Mouse (Mus musculus): ENCODE measurements at regions not wholly inside any gene's neighbourhood (a gene's known extent, or its start where the extent isn't known, plus 50 kb on each side); places are given as distances from the start of the nearest gene placed in this dataset.

DNA sequence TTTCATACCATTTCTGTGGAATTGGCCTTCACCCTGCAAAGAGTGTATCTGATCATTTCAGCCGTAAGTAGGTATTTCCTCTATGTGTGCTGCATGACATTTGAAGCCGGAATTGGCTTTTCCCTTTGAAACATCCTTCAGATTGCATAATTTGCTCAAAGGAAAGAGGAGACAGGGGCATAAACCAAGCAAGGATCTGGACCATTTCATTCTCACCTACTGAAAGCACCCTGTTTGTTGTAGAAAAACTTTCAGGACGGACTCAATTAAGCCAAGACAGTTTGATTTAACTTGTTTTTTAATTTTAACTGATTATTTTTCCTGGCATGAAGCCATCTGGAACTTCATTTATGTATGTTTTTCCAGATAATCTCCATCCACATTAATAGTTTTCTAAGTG is 340.0 kb upstream of the Jag1 start:
- H3K9ac ChIP-seq (ENCODE audit: low read depth, low read length) = no peak overlapping the region
- H3K4me1 ChIP-seq (ENCODE audit: control insufficient read depth, insufficient read depth, low read length) = no peaks in the 10 kb centered on the region
- WGBS = 84% methylated on average over 3 of the region's 3 CpGs
- no peaks in the 10 kb centered on the region for H3K27me3 ChIP-seq (ENCODE audit: control insufficient read depth, insufficient read depth, low read depth, low read length)
- ATAC-seq = no peak
- no peak overlapping the region for H3K4me3 ChIP-seq (ENCODE audit: low read depth, low read length)
- H3K36me3 ChIP-seq (ENCODE audit: control insufficient read depth, insufficient read depth, low read length) = no peaks in the 10 kb centered on the region
- no peaks in the 10 kb centered on the region for H3K9me3 ChIP-seq (replicated peaks; ENCODE audit: control insufficient read depth, low read length, poor library complexity, severe bottlenecking)
- no peak overlapping the region for H3K4me2 ChIP-seq (ENCODE audit: low read length)
- no peak overlapping the region for H3K27ac ChIP-seq (ENCODE audit: low read length)

DNA sequence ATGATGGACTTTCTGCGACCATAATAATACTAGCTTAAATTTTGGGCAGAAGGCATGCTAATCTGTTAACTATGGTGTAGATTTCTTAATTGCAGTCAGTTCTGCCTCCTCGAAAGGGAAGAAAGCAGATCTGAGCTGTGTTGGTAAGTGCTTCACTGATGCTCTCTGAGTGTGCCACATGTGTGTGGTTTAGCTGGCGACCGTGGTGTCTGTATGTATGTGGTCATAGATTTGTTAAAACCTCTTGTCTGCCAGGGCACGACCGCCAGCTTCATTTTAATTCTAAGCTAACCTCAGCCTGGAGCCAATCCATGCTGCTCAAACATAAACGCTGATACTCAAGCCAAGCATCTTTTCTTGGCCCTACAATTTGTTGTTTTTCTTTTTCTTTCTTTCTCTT is 330.5 kb upstream of the Jag1 start:
- H3K4me2 ChIP-seq (ENCODE audit: low read length) = no peak overlapping the region
- no peaks in the 10 kb centered on the region for H3K27me3 ChIP-seq (ENCODE audit: control insufficient read depth, insufficient read depth, low read depth, low read length)
- no peak overlapping the region for H3K27ac ChIP-seq (ENCODE audit: low read length)
- ATAC-seq = no peak
- H3K4me3 ChIP-seq (ENCODE audit: low read depth, low read length) = no peak overlapping the region
- no peaks in the 10 kb centered on the region for H3K9me3 ChIP-seq (replicated peaks; ENCODE audit: control insufficient read depth, low read length, poor library complexity, severe bottlenecking)
- no peaks in the 10 kb centered on the region for H3K36me3 ChIP-seq (ENCODE audit: control insufficient read depth, insufficient read depth, low read length)
- H3K9ac ChIP-seq (ENCODE audit: low read depth, low read length) = no peak overlapping the region
- WGBS = 92% methylated on average over 7 of the region's 7 CpGs
- no peaks in the 10 kb centered on the region for H3K4me1 ChIP-seq (ENCODE audit: control insufficient read depth, insufficient read depth, low read length)

GRCm38 (mm10) chr2:137437741-137438140 is 321.3 kb upstream of the Jag1 start:
- whole genome bisulfite sequencing = 82% methylated on average over 5 of the region's 5 CpGs

DNA sequence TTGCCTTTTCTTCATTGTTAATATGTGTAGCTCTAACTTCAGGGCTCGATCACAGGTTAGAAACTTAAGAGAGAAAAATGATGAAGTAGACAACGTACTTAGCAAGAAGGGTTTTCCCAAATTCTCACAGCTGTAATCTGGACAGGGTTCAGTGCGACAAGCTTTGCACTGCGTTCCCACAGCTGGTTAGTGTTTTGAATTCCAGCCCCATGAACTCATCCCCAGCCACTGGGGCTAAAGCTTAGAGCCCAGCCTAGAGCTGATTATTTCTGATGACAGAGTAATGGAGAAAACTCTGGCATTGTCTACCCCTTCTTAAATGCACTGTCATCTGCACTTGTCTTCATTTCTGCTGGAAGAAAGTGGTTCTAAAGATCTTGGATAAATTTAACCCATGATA is 319.7 kb upstream of the Jag1 start:
- no peak overlapping the region for H3K4me2 ChIP-seq (ENCODE audit: low read length)
- WGBS = 80% methylated on average over 4 of the region's 4 CpGs
- H3K9me3 ChIP-seq (replicated peaks; ENCODE audit: control insufficient read depth, low read length, poor library complexity, severe bottlenecking) = no peaks in the 10 kb centered on the region
- no peak overlapping the region for H3K27ac ChIP-seq (ENCODE audit: low read length)
- no peaks in the 10 kb centered on the region for H3K36me3 ChIP-seq (ENCODE audit: control insufficient read depth, insufficient read depth, low read length)
- ATAC-seq = no peak
- no peak overlapping the region for H3K4me3 ChIP-seq (ENCODE audit: low read depth, low read length)
- no peak overlapping the region for H3K9ac ChIP-seq (ENCODE audit: low read depth, low read length)
- no peaks in the 10 kb centered on the region for H3K27me3 ChIP-seq (ENCODE audit: control insufficient read depth, insufficient read depth, low read depth, low read length)
- no peaks in the 10 kb centered on the region; the same call in 1 of the 2 replicates for H3K4me1 ChIP-seq (ENCODE audit: control insufficient read depth, insufficient read depth, low read length)

More at GRCm38 (mm10) chr2:137437741-137438140, 321.3 kb upstream of the Jag1 start:
- no peak for ATAC-seq
- no peaks in the 10 kb centered on the region; the same call in 1 of the 2 replicates for H3K4me1 ChIP-seq (ENCODE audit: control insufficient read depth, insufficient read depth, low read length)
- no peak overlapping the region for H3K9ac ChIP-seq (ENCODE audit: low read depth, low read length)
- H3K4me3 ChIP-seq (ENCODE audit: low read depth, low read length) = no peak overlapping the region
- no peaks in the 10 kb centered on the region for H3K27me3 ChIP-seq (ENCODE audit: control insufficient read depth, insufficient read depth, low read depth, low read length)
- H3K9me3 ChIP-seq (replicated peaks; ENCODE audit: control insufficient read depth, low read length, poor library complexity, severe bottlenecking) = no peaks in the 10 kb centered on the region
- H3K4me2 ChIP-seq (ENCODE audit: low read length) = no peak overlapping the region
- no peak overlapping the region for H3K27ac ChIP-seq (ENCODE audit: low read length)
- H3K36me3 ChIP-seq (ENCODE audit: control insufficient read depth, insufficient read depth, low read length) = no peaks in the 10 kb centered on the region

DNA sequence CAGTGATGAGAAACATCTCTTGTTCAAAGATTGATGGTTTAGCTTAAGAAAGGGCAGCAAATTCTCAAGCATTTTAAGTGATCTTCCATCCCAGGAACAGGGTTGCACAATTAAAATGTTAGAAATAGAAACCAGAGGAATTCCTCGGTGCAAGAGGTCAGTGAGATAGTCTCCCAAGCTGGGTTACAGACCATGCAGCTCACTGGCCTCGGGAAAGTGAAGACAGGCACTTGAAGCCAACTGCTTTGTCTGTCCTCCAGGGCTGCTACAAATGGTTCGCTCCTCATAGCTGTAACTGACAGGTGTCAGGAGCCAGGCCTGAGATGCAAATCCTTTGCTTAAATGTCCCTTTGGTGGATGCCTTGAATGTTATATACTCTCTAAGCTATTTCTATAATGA is 306.2 kb upstream of the Jag1 start:
- no peaks in the 10 kb centered on the region for H3K9me3 ChIP-seq (replicated peaks; ENCODE audit: control insufficient read depth, low read length, poor library complexity, severe bottlenecking)
- H3K4me2 ChIP-seq (ENCODE audit: low read length) = no peak overlapping the region
- no peak overlapping the region for H3K9ac ChIP-seq (ENCODE audit: low read depth, low read length)
- no peak for ATAC-seq
- no peaks in the 10 kb centered on the region for H3K27me3 ChIP-seq (ENCODE audit: control insufficient read depth, insufficient read depth, low read depth, low read length)
- H3K4me3 ChIP-seq (ENCODE audit: low read depth, low read length) = no peak overlapping the region
- H3K4me1 ChIP-seq (ENCODE audit: control insufficient read depth, insufficient read depth, low read length) = no peaks in the 10 kb centered on the region
- no peak overlapping the region for H3K27ac ChIP-seq (ENCODE audit: low read length)
- WGBS = 67% methylated on average over 3 of the region's 3 CpGs
- no peaks in the 10 kb centered on the region for H3K36me3 ChIP-seq (ENCODE audit: control insufficient read depth, insufficient read depth, low read length)

DNA sequence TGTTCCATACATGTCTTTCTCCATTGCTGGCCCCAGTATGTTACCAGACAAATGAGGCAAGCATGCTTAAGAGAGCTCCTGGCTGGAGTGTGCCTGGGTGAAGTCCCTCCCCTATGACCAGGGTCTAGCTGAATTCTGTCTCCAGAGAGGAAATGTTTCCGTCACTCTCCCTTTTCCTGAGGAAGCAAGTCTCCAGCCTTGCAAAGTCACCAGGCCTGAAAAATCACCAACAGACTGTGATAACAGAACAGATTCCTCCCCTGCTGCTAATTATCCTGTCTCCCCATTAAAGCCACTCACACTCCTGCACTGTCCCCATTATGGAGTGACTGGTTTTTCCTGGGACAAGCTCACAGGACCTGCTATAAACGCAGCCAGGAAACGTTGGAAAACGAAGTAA is 303.2 kb upstream of the Jag1 start:
- Histone ChIP-seq H3K27me3 (ENCODE audit: control insufficient read depth, insufficient read depth, low read depth, low read length) (no peaks in the 10 kb centered on the region), H3K4me2 (ENCODE audit: low read length) (no peak overlapping the region), H3K27ac (ENCODE audit: low read length) (no peak overlapping the region), H3K4me1 (ENCODE audit: control insufficient read depth, insufficient read depth, low read length) (no peaks in the 10 kb centered on the region), H3K9ac (ENCODE audit: low read depth, low read length) (no peak overlapping the region), H3K9me3 (replicated peaks; ENCODE audit: control insufficient read depth, low read length, poor library complexity, severe bottlenecking) (no peaks in the 10 kb centered on the region), H3K4me3 (ENCODE audit: low read depth, low read length) (no peak overlapping the region), H3K36me3 (ENCODE audit: control insufficient read depth, insufficient read depth, low read length) (no peaks in the 10 kb centered on the region)
- 74% methylated on average over 4 of the region's 4 CpGs for WGBS
- ATAC-seq = no peak

DNA sequence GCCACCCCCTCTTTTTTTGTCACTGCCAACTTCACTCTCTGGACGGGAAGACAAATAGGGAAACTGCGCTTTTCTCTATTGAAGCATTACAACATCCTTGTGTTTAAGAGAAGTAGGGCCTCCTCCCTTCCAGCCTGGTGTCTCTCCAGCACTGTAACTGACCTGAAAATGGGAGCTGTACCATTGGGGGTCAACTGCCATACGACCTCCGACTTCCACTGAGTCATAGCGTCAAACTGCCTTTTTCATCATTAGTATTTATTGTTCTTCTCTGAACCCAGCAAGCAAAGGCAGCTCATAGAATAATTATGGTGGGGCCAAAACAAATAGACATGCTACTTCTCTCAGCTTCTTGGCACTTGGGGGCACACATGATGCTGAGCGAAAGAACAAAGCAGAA is 301.2 kb upstream of the Jag1 start:
- H3K27ac ChIP-seq (ENCODE audit: low read length) = no peak overlapping the region
- 84% methylated on average over 6 of the region's 6 CpGs for WGBS
- H3K4me1 ChIP-seq (ENCODE audit: control insufficient read depth, insufficient read depth, low read length) = no peaks in the 10 kb centered on the region
- ATAC-seq = no peak
- H3K36me3 ChIP-seq (ENCODE audit: control insufficient read depth, insufficient read depth, low read length) = no peaks in the 10 kb centered on the region
- no peak overlapping the region for H3K9ac ChIP-seq (ENCODE audit: low read depth, low read length)
- H3K4me3 ChIP-seq (ENCODE audit: low read depth, low read length) = no peak overlapping the region
- H3K27me3 ChIP-seq (ENCODE audit: control insufficient read depth, insufficient read depth, low read depth, low read length) = no peaks in the 10 kb centered on the region
- H3K4me2 ChIP-seq (ENCODE audit: low read length) = no peak overlapping the region
- no peaks in the 10 kb centered on the region for H3K9me3 ChIP-seq (replicated peaks; ENCODE audit: control insufficient read depth, low read length, poor library complexity, severe bottlenecking)

- H3K4me3 ChIP-seq (ENCODE audit: low read depth, low read length) = no peak overlapping the region
- 94% methylated on average over 3 of the region's 3 CpGs for WGBS
Observed at GRCm38 (mm10) chr2:137413432-137413831, 297.0 kb upstream of the Jag1 start.

DNA sequence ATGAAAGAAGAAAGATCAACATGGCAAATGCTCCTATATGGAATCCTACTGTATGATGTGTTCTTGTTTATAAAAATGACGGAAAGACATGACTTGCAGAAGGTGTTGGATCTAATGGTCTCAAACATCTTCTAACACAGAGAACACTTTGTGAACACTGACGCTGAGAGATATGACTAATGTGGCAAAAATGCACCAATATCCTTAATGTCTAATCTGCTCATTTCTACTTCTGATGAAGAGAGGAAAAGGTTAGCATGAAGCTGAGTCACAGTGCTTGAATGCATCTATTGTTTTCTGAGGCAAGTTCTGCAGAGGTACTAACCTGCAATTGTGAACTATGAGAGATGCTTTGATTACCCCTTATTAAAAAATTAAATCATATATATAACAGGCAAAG is 293.2 kb upstream of the Jag1 start:
- H3K27me3 ChIP-seq (ENCODE audit: control insufficient read depth, insufficient read depth, low read depth, low read length) = no peaks in the 10 kb centered on the region
- H3K4me3 ChIP-seq (ENCODE audit: low read depth, low read length) = no peak overlapping the region
- H3K9me3 ChIP-seq (replicated peaks; ENCODE audit: control insufficient read depth, low read length, poor library complexity, severe bottlenecking) = no peaks in the 10 kb centered on the region
- no peak overlapping the region for H3K27ac ChIP-seq (ENCODE audit: low read length)
- WGBS = 94% methylated on average over 2 of the region's 2 CpGs
- H3K36me3 ChIP-seq (ENCODE audit: control insufficient read depth, insufficient read depth, low read length) = no peaks in the 10 kb centered on the region
- no peak overlapping the region for H3K9ac ChIP-seq (ENCODE audit: low read depth, low read length)
- H3K4me1 ChIP-seq (ENCODE audit: control insufficient read depth, insufficient read depth, low read length) = no peaks in the 10 kb centered on the region
- no peak overlapping the region for H3K4me2 ChIP-seq (ENCODE audit: low read length)
- ATAC-seq = no peak

More at GRCm38 (mm10) chr2:137413432-137413831, 297.0 kb upstream of the Jag1 start:
- Histone ChIP-seq H3K27ac (ENCODE audit: low read length) (no peak overlapping the region), H3K9me3 (replicated peaks; ENCODE audit: control insufficient read depth, low read length, poor library complexity, severe bottlenecking) (no peaks in the 10 kb centered on the region), H3K4me1 (ENCODE audit: control insufficient read depth, insufficient read depth, low read length) (no peaks in the 10 kb centered on the region), H3K36me3 (ENCODE audit: control insufficient read depth, insufficient read depth, low read length) (no peaks in the 10 kb centered on the region), H3K9ac (ENCODE audit: low read depth, low read length) (no peak overlapping the region), H3K4me2 (ENCODE audit: low read length) (no peak overlapping the region), H3K27me3 (ENCODE audit: control insufficient read depth, insufficient read depth, low read depth, low read length) (no peaks in the 10 kb centered on the region)
- no peak for ATAC-seq

GRCm38 (mm10) chr2:137408294-137408693 is 291.9 kb upstream of the Jag1 start:
- ATAC-seq = no peak
- WGBS = 95% methylated on average over 2 of the region's 2 CpGs

More at GRCm38 (mm10) chr2:137408294-137408693, 291.9 kb upstream of the Jag1 start:
- Histone ChIP-seq H3K9ac (ENCODE audit: low read depth, low read length) (no peak overlapping the region), H3K36me3 (ENCODE audit: control insufficient read depth, insufficient read depth, low read length) (no peaks in the 10 kb centered on the region), H3K4me2 (ENCODE audit: low read length) (no peak overlapping the region), H3K4me1 (ENCODE audit: control insufficient read depth, insufficient read depth, low read length) (no peaks in the 10 kb centered on the region), H3K9me3 (replicated peaks; ENCODE audit: control insufficient read depth, low read length, poor library complexity, severe bottlenecking) (no peaks in the 10 kb centered on the region), H3K4me3 (ENCODE audit: low read depth, low read length) (no peak overlapping the region), H3K27me3 (ENCODE audit: control insufficient read depth, insufficient read depth, low read depth, low read length) (no peaks in the 10 kb centered on the region), H3K27ac (ENCODE audit: low read length) (no peak overlapping the region)
